Mouse (Mus musculus) liver, postnatal 0 days (tissue): ENCODE measurements around the gene Brd9.

Experiments
- CTCF ChIP-seq: sonication (generic); IDR thresholded peaks from 2 replicates; pipeline ENCODE4 v1.5.1; 2016; ENCODE audit warnings: antibody characterized with exemption, low read depth
- EP300 ChIP-seq: IDR thresholded peaks from 2 replicates; pipeline ENCODE4 v1.6.1; 2016; ENCODE audit warnings: antibody characterized with exemption, low read depth, mild to moderate bottlenecking

GRCm38 (mm10) chr13:73937321-73938176, at the start of gene Brd9, which contains the start of gene Trip13:
- peak; percentile 25 for TF ChIP-seq CTCF
- peak; percentile 36; the same call in 1 of the 2 replicates for TF ChIP-seq EP300
